Mouse (Mus musculus) brain, embryonic 14.5 days (tissue): Measurements from ENCODE around the gene Tifa.

Source experiments
- CTCF ChIP-seq: fragments of 200-500 bp; IDR thresholded peaks from 2 replicates; pipeline ENCODE4 v1.5.1; 2012; ENCODE audit warnings: inconsistent platforms, mild to moderate bottlenecking, moderate library complexity, borderline replicate concordance; ENCODE audit not compliant: insufficient read depth, insufficient read length; ENCODE audit errors: extremely low read depth
- POLR2A ChIP-seq: fragments of 200-500 bp; IDR thresholded peaks from 2 replicates; pipeline ENCODE4 v1.6.1; 2012; ENCODE audit warnings: mild to moderate bottlenecking, inconsistent platforms, borderline replicate concordance; ENCODE audit not compliant: poor library complexity, insufficient read depth, insufficient read length, severe bottlenecking; ENCODE audit errors: extremely low read depth

GRCm38 (mm10) chr3:127818694-127819663 is 29.4 kb downstream of the Tifa start:
- TF ChIP-seq POLR2A (no peak), CTCF (no peak)
